Mouse (Mus musculus) embryo, embryonic 9.5 days (tissue): ENCODE measurements around the gene Tcl1b4.

Experiments
- DNase-seq: peaks from one replicate; pipeline ENCODE4 v3.0.0-alpha.2; 2017; ENCODE audit errors: extremely low spot score

Gene Tcl1b4

DNA sequence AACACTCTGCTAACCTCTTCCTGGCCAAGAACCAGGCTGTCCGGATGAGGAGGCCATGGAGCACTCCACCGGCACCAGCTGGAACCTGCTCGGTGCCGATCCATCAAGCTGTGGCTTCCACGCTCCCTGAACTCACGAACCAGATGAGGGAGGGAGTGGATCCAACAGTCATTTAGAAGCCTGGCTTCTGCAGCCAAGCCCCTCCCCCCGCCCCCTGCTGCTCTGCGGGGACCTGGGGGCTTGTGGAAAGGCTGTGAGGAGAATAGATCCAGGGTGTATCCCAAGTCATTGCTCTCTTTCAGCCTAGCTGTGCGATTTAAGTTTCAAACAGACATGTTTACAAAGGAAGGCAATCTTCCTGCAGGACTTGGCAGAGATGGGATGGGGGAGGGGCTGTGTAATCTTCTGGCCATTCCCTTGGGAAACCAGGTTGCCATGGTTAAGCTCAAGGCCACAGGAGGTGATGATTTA lies 47.0 kb downstream of the Tcl1b4 start:
- DNase-seq = peak; percentile 20

DNA sequence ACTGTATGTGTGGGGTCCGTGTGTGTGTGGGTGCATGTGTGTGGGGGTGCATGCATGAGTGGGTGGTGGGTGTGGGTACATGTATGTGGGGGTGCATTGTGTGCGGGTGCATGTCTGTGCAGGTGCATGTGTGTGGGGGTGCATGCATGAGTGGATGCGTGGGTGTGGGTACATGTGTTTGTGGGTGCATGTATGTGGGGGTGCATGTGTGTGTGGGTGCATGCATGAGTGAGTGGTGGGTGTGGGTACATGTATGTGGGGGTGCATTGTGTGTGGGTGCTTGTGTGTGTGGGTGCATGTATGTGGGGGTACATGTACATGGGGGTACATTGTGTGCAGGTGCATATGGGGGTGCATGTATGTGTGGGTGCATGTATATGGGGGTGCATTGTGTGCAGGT lies 52.0 kb downstream of the Tcl1b4 start:
- no peak for DNase-seq
